14 mouse cellular contexts compared by ENCODE assay signal in genomic region chr14:120119506-120119905, GRCm38 (mm10).
DNase-seq lines count a peak whose midpoint lies in the region; ATAC-seq lines count a peak whose summit lies in the region.
"Had no signal": no experiment of that assay in that cellular context is flagged by ENCODE, and none has a peak within 500 bp of the region (broad histone marks: within the 10 kb centered on the region; RNA-seq: fewer than 3 reads in every experiment).

No protein-coding gene starts in this region.

- H3K36me3 ChIP-seq in forebrain, embryonic 16.5 days (ENCODE audit: control insufficient read depth, insufficient read depth): no peaks in the 10 kb centered on the region
- no peaks in the 10 kb centered on the region for H3K36me3 ChIP-seq in forebrain, embryonic 10.5 days (replicated peaks)
- H3K36me3 ChIP-seq: embryonic facial prominence, embryonic 10.5 days; midbrain, embryonic 12.5 days had no signal

- 76% methylated on average over 5 of the region's 5 CpGs for WGBS in forebrain, embryonic 16.5 days
- WGBS in forebrain, embryonic 10.5 days: 74% methylated on average over 5 of the region's 5 CpGs

- peak; percentile 63; the same call in 1 of the 2 replicates for ATAC-seq in forebrain, embryonic 16.5 days
- ATAC-seq: intestine, embryonic 16.5 days had no signal

- no peak overlapping the region for H3K27ac ChIP-seq in forebrain, embryonic 16.5 days (ENCODE audit: low read length)
- H3K27ac ChIP-seq in forebrain, embryonic 10.5 days: no peak overlapping the region
- H3K27ac ChIP-seq: embryonic facial prominence, embryonic 10.5 days; liver, embryonic 14.5 days; midbrain, embryonic 12.5 days had no signal

- no peaks in the 10 kb centered on the region for H3K4me1 ChIP-seq in forebrain, embryonic 16.5 days (replicated peaks; ENCODE audit: control insufficient read depth, insufficient read depth, low read length)
- no peaks in the 10 kb centered on the region for H3K4me1 ChIP-seq in forebrain, embryonic 10.5 days
- H3K4me1 ChIP-seq: embryonic facial prominence, embryonic 10.5 days; midbrain, embryonic 12.5 days had no signal

- no peak overlapping the region for H3K4me3 ChIP-seq in forebrain, embryonic 16.5 days (replicated peaks; ENCODE audit: low read length)
- H3K4me3 ChIP-seq in forebrain, embryonic 10.5 days: no peak overlapping the region
- H3K4me3 ChIP-seq: embryonic facial prominence, embryonic 10.5 days; midbrain, embryonic 12.5 days had no signal

- no peak overlapping the region for H3K9ac ChIP-seq in forebrain, embryonic 16.5 days (replicated peaks; ENCODE audit: low read depth, low read length)
- H3K9ac ChIP-seq: liver, embryonic 14.5 days; midbrain, embryonic 12.5 days had no signal

- H3K4me2 ChIP-seq in forebrain, embryonic 16.5 days (ENCODE audit: low read length): no peak overlapping the region
- H3K4me2 ChIP-seq: midbrain, embryonic 12.5 days had no signal

- H3K27me3 ChIP-seq in forebrain, embryonic 16.5 days (replicated peaks; ENCODE audit: control insufficient read depth, insufficient read depth, low read length): no peaks in the 10 kb centered on the region
- H3K27me3 ChIP-seq in forebrain, embryonic 10.5 days (ENCODE audit: poor library complexity, severe bottlenecking): no peaks in the 10 kb centered on the region
- H3K27me3 ChIP-seq: midbrain, embryonic 12.5 days had no signal

- no peaks in the 10 kb centered on the region for H3K9me3 ChIP-seq in forebrain, embryonic 16.5 days (ENCODE audit: control insufficient read depth, low read length)
- no peaks in the 10 kb centered on the region for H3K9me3 ChIP-seq in forebrain, embryonic 10.5 days
- H3K9me3 ChIP-seq: embryonic facial prominence, embryonic 10.5 days; midbrain, embryonic 12.5 days had no signal

- no peak for DNase-seq in forebrain, embryonic 10.5 days (ENCODE audit: extremely low spot score, low spot score)
- DNase-seq in heart, postnatal 4 days: peak; percentile 40
- no peak for DNase-seq in heart, adult 9 months (ENCODE audit: low spot score in 2 of 2)
- peak; percentile 83 for DNase-seq in brain, adult 2 months (ENCODE audit: low read depth, low spot score)
- peak; percentile 89 for DNase-seq in cerebellum, postnatal 25 days
- no peak for DNase-seq in adrenal gland, adult 8-10 months
- DNase-seq: adrenal gland, postnatal 36 days; kidney, postnatal 4 days; lung, postnatal 36 days had no signal

Comparison
In these comparisons a context has a peak if more than half of its experiments do, and no peak if none do; other contexts are left out.
1. DNase-seq: peak in heart, postnatal 4 days (single experiment), brain, adult 2 months (single experiment) and cerebellum, postnatal 25 days (2 of 2); none in forebrain, embryonic 10.5 days (single experiment), heart, adult 9 months (0 of 2) and adrenal gland, adult 8-10 months (single experiment).